Mouse (Mus musculus) urinary bladder, postnatal 14 days (tissue): Measurements from ENCODE around the gene Casp3.

Experiments
- DNase-seq: peaks from one replicate; pipeline ENCODE4 v3.0.0; 2021; ENCODE audit warnings: low spot score

The Casp3 gene

DNA sequence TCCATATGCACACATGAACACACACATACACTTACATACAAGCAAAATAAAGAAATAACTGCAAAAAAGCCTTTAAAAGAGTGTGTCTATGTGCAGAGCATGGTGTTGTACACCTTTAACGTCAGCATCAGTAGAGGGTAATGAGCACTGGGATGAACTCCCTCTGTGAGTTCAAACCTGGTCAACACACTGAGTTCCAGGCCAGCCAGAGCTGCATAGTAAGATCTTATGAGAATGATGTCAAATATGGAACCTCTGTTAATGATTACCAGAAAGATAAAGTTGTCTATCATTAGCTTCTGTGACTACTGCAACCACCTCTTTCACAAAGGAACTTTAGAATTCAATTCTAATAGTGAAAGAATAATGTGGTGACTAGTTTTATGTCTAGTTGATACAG, 10.2 kb upstream of the Casp3 start:
- no peak for DNase-seq

DNA sequence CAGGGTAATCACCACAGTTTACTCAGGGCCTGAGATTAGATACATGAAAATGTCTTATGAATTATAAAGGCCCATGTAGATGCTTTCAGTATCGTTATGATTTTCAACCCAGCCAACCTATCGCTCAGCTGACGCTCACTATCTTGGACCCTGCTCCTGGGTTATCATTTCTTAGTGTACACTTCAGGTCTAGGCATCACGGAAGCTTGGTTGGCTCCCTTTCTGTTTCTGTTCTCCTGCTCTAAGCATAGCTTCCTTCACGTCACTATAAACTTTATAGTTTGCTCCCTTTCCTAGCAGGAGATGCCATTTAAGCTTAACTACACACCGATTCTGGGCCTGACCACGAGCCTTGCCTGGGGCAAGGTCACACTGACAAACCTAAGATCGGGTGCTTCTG, 5.5 kb upstream of the Casp3 start:
- no peak for DNase-seq

DNA sequence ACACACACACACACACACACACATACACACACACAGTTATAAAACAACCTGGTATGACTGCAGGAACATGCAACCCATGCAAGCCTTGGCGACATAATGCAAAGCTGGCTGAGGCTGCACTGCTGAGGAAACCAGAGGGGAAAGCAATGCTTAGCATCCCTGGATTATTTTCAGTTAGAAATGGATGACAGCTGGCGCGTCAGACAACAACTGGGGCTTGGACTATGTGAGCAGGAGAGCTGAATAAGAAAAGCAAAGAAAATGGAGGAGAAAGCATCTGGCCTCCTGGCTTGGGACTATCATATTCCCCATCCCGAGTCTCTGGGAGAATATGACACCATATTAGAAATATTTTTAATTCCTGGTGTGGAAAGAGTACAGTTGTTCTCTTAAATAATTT, 4.2 kb upstream of the Casp3 start:
- no peak for DNase-seq

DNA sequence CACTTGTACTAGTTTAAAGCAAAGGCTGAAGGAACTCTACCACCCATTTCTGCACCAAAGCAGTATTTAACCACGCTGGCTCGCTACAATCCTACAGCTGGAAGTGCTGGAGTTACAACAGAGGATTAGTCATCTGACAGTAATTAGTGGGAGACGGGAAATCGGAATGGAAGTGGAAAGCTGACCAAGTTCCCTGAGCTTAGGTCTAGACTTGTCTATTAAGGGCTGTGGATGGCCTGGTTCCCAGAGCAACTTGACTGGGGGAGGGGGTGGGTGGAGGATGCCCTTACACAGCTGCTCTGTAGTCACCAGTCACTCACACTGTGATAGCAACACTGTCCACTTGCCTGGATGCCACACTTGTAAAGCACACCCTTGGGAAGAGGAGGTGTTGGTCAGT, 3.7 kb upstream of the Casp3 start:
- DNase-seq: no peak

DNA sequence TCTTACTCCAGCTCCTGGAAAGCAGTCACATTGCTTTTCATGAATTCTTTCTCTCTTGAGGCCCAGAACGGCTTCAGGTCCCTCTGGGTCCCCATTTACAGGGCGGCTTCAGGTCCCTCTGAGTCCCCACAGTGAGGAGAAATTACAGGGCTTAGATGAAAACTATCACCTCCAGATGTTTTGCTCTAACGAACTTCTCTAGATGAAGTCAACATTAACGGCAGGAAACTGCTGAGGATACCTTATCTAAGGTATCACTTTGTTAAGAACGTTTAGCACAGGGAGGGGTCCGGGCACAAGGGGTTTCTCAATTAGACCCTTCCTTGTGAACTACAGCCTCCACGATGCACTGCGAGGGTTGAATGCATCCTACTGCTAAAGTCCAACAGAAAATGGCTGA, 1.2 kb upstream of the Casp3 start:
- DNase-seq: no peak

DNA sequence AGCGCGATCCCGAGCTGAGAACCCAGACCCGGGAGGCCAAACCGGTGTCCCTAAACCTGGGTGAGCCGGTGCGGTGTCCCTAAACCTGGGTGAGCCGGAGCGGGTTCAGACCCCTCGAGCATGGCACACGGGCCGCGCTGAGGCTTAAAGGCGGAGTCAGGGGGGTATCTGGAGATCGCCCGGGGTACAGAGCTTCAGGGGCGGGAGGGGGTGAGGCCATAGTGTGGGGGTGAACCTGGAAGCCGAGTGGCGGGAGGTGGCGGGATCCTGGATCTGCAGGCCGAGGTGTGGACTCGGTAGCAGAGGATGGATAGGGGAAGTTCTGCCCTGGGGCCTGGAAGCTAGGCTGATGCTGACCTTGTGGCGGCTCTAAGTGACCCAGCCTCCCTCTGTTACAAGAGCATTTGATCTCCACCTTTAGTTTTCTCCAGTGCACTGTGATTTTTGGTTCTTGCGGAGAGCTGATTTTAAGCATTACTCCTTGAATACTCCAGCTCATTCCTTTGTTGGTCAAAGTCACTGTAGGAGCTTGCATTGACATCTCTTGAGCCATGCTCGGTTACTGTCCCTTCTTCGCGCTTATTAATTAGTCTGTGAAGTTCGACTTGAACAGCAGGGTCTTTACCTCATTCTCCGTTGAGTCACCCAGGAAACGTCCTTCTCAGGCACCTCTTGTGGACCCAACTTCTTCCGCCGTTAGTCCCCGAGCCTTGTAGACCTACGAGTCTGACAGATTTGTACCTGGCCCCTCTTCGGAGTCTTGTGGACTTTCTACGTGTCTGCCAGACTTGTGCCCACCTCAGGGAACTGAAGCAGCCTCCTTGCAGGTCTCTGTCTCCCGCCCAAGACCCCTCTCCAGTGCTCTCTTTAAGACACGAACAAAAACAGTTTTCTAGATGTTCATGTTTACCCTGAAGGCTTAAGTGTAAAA, 864 bp downstream of the Casp3 start:
- no peak for DNase-seq

DNA sequence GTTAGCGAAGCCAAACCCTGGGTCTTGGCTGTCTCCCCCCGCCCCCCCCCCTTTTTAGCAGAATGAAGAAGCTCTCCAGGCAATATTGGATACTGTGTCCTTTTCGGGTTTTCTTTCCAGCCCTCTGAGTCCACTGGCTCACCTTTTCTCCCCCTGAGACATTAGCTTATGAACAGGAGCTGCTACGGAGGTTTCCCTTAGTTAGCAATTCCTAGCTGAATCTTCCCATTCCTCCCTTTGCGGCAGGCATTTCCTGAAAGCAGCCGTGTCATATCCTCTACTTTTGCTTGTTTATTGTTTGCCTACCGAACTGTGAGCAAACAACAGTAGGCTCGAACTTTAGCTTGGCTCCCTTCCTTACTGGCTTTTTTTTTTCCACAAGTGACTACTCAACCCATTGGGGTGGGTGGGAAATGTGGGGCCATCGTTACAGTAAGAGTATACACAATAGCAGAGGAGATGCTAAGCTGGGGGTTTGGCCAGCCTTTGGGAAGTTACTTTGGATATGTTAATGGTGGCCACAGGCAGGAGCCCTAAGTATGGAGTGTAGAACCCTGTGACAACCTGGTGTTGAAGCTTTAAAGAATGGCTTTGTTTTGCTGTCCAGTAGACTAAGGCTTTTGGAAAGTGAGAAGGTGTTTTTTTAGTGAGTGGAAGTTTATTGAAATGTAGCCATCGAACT, 1.7 kb downstream of the Casp3 start:
- DNase-seq: no peak

DNA sequence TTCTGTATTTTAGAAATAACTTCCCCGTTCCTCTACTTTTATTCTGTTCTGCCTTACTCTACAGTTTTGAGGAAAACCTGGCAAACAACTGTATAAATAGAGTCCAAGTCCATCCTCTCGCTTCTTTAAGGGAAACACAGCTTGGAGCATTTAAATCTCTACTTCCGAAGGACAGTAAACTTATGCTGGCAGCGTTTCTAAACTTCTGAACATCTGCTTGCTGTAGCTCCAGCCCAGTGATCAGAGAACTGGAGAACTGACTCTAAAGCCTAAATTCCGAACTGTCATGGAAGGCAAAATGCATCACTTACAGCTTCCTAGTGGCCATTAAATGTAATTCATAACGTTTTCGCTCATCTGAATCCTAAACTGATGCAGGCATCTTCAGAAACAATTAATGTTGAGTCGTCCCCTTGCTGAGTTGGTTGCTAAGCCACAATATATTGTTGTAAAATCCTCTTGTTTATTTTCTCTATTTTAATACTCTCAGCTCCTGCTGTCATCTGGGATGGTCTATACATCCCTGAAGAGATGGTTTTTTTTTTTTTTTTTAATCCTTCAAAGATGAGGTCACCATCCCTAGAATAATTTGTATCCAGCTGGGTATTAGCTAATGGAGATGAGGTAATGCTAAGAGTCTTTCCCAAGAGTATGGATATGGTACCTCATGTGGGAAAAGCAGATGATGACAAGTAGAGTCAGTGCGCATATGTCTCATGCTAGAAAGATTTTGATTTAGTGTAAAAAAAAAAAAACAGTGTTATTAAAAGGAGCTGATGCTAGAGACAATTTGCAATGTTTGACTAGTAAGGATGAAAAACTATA, 5.6 kb downstream of the Casp3 start:
- no peak for DNase-seq

DNA sequence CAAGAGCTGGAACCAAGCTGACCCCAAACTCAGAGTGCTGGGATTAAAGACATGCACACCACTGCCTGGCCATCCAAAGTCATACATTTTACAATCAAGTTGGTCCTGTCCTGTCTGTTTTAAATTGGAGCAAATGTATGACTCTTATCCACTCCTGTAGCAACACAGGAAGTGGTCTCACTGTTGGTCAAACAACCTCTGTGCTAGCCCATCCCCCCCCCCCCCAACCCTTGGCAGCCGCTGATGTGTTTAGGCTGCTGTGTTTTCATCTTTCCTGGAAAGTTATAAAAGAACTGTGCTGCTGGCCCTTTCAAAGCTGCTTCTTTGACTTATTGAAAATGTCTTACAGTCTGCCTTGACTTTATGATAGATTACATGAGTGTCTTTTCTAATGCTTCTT, 8.1 kb downstream of the Casp3 start:
- no peak for DNase-seq

DNA sequence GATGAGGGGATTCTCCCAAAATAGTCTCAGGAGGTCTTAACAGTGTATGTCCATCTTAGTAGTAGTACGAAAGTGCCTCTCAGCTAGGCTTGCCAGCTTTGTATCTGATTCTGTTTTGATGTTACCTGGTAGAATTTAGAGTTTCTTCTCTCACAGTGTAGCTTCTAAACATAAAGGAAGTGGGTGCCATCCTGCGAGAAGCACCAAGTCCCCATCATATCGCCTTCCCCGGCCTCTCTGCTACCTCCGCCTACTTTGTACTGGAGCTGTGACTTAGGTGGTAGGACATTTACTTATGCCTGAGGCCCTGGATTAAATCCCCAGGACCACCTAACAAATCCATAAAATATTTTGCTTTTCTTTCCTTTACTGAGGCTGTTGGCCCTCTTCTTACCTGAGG, 9.6 kb downstream of the Casp3 start:
- no peak for DNase-seq

DNA sequence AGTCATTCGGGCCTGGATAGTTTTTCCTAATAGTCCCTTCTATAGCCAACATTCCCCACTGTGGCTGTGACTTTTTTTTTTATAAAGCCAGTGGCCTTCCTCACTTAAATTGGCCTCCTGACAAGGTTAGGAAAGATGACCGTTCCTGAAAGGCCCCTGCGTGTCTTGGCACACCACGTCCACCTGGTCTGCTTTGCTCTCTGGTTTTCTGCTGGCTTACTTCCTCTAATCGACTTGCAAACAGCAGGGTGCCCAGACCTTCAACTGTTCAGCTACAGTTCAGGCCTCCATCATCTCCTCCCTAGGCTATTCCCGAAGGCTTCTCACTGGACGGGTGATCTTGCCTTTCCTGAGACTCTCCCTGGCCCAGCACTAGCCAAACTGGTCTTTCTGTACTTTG, 10.8 kb downstream of the Casp3 start:
- DNase-seq: no peak

DNA sequence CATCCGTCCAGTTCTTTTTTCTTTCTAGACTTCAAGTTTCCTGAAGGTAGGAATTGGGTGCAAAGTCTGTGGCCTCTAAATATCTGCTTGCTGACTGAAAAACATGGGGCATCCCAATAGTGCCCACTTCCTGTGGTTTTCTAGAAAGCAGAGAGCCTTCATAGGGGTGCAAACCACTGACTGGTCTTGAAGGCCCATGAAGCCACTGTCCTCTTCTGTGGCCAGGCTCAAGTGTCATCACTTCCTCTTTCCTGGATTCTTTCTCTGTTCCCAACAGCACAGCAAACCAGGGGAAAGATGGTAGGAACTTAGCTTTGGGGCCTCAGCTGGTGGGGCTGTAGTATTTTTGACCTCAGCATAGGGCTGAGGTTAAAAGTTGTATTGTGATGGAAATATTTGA, 11.6 kb downstream of the Casp3 start:
- DNase-seq: no peak

DNA sequence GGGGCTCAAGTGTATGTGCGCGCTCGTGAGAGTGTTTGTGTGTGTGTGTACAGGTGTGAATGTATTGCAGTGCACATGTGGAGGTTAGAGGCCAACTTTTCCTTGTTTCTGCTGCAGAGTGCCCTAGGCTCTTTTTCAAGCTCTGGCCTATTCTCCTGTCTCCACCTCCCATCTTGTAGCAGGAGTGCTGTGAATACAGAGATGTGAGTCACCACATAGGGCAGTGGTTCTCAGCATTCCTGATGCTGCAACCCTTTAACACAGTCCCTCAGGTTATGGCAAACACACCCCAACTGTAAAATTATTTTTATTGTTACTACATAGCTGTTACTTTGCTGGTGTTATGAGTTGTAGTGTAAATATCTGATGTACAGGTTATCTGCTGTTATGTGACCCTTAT, 13.3 kb downstream of the Casp3 start:
- DNase-seq: peak; percentile 11

DNA sequence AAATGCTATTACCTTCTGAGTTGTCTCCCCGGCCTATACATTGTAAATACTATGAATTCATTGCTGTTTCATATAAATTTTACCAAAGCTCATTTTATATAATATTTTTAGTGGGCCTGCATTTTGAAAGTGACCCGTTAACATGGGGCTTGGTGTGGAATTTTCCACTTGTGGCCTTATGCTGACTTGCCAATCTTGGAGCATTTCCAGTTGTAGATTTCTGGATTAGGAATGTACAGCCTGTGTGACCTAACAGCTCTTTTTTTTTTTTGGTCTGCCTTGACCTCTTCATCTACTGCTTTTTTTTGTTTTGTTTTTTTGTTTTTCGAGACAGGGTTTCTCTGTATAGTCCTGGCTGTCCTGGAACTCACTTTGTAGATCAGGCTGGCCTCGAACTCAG, 13.8 kb downstream of the Casp3 start:
- no peak for DNase-seq

DNA sequence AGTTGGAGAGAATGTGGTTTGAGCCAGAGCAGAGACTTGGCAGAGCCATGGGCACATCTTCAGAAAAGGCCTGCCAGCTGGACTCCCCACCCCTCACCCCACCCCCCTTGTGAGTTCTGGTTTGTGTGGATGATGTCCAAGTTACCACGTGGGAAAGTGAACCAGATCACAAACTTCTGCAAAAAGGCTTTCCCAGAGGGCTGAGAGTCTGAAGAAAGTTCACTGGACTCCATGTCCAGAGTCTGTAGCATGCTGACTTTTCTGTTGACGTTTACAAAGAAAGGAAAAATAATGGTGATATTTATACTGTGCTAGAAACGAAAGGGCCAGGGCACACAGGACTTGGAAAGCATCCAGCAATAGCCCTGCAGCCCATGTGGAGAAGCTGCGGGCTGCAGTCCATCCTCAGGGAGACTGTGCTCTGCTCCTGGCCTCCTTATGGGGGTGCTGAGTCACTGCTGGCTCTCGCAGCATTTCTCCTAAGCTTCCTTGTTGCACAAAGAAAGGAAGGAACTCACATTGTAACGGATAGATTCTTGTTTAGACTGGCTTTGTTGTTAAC, 22.0 kb downstream of the Casp3 start:
- peak; percentile 29 for DNase-seq

DNA sequence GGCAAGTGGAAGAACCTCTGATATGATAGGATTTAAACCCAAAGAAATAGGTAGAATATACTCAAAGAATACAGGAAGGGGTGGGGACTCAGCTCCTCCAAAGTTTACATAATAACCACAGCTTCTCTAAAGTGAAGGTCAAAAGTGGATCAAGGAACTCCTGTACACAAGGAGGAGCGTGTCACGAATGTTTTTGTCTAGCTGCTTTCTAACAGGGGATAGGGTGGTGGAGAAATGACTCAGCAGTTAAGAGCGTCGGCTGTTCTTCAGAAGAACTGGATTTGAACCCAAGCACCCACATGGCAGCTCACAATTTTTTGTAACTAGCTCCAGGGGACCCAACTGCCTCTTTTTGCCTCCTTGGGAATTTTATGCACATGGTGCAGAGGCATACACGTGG, 22.8 kb downstream of the Casp3 start:
- no peak for DNase-seq

DNA sequence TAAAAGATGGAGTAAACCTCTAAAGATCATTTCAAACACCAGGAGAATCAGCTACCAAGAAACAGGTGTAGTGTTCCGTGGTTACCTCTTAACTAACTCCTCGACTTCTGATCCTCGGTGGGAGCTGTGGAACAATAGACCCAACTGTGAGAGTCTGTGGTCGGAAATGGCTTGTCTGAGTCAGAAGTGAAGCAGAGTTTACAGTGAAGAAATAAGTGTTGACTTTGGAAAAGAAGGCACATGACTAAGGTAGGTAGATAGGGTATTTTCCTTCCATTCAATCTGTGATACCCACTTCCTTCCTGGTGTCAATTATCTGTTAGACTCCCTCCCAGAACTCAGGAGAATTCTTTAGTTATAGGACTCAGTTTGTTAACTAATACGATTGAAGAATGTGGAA, 24.2 kb downstream of the Casp3 start:
- no peak for DNase-seq

DNA sequence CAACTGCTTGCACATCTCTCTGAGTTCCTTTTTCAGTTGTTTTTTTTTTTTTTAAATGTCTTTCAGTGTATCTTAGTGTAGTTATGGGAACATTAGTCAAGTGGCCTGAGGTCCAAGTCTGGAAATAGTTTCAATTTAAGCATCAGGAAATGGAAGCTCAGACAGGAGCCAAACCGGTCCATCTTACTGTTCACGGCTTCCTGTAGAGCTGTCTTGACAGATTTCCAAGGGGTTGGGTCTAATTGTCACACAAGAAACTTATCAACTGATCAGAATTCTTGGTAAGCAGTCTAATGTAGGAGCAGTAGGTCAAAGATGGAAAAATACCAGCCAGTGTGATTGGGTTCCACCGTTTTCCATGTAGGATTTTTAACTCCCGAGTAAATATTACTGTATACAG, 31.3 kb downstream of the Casp3 start:
- no peak for DNase-seq

DNA sequence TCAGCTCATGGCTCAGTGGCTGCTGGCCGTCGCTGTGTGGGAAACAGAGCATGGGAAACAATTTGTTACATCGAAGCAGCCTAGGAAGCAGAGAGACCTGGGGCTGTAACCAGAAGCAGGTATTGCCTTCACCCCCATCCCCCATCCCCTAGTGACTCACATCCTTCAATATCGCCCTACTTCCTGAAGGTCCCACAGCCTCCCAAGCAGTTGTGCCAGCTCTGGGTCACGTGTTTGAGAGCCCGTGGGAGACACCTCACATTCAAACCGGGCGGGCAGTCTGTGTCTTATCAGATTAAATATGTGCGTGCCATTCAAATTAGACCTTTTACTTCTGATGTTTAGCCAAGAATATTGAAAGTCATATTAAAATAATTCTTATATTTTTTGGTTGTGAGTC, 34.8 kb downstream of the Casp3 start:
- DNase-seq: peak; percentile 71

DNA sequence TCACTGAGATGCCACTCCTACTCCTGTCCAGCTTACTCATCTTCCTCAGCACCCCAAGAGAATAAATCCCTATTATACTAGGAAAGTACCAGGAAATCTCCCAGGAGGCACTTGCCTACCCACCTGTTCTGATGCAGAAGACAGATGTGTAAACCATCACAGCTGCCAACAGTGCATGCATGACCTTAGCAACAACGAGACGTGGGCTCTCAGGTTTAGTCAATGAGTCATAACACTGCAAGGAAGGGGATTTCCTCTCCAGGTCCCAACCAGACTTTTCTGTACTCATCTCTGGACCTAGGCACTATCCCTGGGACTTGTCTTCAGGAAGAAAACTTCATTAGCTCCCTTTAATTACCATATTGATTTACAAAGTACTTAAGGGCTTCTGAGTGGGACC, 38.8 kb downstream of the Casp3 start:
- no peak for DNase-seq

DNA sequence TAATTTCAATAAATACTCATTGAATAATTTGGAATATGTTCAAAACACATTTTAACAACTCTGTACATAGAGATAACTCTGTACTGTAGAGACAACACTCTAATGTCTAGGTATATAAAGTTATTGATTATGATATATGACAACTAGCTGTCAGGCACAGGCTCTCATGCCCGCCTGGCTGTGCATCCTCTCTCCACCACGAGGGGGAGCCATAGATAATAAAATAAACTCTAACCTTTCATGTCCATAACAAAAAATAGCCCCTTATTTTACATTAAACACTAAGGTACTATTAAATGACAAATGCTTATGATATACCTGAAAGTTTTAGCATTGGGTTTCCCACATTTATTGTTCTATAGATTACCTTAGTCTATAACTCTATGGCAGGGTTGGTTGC, 54.4 kb downstream of the Casp3 start:
- DNase-seq: peak; percentile 65

DNA sequence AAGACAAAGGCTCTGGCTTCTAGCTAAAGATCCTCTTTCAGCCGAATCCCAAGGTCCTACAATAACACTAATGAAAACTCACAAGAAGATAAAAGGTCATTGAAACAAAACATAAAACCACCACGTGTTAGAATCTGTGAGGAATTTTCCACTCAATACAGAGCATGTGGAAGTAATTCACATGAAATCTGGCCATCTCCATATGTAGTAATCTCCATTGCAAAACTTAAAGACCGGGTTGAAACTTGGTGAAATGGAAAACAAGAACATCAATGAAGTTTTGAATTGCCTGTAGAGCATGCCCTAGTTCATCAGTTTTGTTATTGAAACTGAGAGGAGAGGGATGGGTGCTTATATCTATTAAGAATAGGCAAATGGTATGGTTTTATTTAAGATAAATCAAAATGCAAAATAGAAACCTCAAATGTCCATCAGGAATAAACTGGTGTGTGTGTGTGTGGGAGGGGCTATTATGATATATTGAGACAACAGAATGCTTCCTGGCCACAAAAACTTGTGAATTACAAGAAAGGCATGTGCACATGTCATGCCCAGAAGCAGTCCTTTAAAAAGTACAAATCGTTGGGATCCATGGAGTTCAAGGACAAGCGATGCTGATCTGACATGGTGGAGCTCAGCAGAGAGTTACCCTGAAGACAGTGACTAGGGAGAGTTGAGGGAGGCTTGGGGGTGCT, 63.7 kb downstream of the Casp3 start:
- DNase-seq: no peak
